Mouse (Mus musculus): ENCODE results near the gene Samd14. TPM values are rescaled to one million over a fixed set of nuclear protein-coding genes. Genes with fewer than 3 reads are reported as not detected.

Gene Samd14
- polyA plus RNA-seq, 1 experiment = 14.4 TPM

DNA sequence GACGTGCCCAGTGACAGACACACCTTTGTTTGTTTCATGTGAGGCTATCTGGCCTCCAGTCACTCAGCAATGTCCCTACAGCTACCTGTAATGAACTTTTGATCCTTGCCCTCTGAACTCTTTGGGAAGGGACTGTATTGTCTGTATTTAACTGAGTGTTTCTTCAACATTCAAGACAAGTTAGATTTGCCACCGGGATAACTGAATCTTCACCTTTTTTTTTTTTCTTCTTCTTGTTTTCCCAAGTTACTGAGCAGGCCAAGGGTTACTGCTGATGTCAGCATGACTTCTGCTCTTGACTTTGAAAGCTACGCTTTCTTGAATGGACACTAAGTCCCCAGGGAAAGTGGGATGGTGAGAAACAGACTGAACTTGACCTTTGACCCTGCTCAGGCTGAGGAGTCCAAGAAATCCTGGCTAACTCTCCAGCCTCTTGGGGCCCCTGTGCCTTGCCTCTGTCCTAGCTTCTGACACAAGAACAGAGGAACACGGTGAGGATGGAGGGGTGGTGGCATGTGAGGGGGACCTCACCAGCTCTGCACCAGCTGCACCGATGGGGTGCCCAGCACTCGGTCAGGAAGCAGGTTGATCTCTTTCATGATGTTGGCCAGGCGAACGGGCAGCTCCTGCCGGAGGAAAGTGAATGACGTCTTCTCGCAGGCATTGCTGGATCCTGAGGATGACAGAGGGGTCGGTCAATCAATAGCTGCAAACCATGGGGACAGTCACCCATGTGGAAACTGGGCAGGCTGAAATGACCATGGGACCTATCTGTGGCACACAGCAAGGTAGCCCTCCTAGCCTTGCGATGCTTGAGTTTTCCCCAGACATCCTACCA, 29.4 kb downstream of the Samd14 start:
- TF ChIP-seq MYOG (IDR thresholded peaks at IDR 0.05; ENCODE audit: control insufficient read depth in 1 of 3, insufficient read depth in 1 of 3, insufficient read length in 2 of 3, low read depth in 2 of 3) (no peak), REST (IDR thresholded peaks at IDR 0.05; ENCODE audit: insufficient read depth, insufficient read length) (no peak), POLR2AphosphoS2 (IDR thresholded peaks at IDR 0.05; ENCODE audit: insufficient read length, low read depth) (no peak), TCF3 (IDR thresholded peaks at IDR 0.05; ENCODE audit: insufficient read length, low read depth) (no peak), USF1 (IDR thresholded peaks at IDR 0.05; ENCODE audit: low read depth) (no peak), SRF (IDR thresholded peaks at IDR 0.05; ENCODE audit: control insufficient read depth, insufficient read length, low read depth) (no peak), TCF12 (IDR thresholded peaks at IDR 0.05; ENCODE audit: insufficient read depth, poor library complexity, severe bottlenecking) (no peak), CEBPB (IDR thresholded peaks at IDR 0.05; ENCODE audit: insufficient read depth, poor library complexity, severe bottlenecking) (no peak), E2F4 (IDR thresholded peaks at IDR 0.05; ENCODE audit: insufficient read depth) (no peak), POLR2A (IDR thresholded peaks at IDR 0.05; ENCODE audit: insufficient read length, low read depth) (no peak), MAX (IDR thresholded peaks at IDR 0.05; ENCODE audit: low read depth) (no peak)
- H3K36me3 ChIP-seq (ENCODE audit: control insufficient read depth, insufficient read depth) = no peaks in the 10 kb centered on the region
- H3ac ChIP-seq (ENCODE audit: control insufficient read depth, insufficient read length) = no peak overlapping the region
- no peaks in the 10 kb centered on the region for H3K79me2 ChIP-seq (ENCODE audit: control insufficient read depth, insufficient read depth)
- no peaks in the 10 kb centered on the region for H3K27me3 ChIP-seq (ENCODE audit: control insufficient read depth, insufficient read depth, insufficient read length)
- no peak overlapping the region for H3K4me3 ChIP-seq
- H3K4me2 ChIP-seq (ENCODE audit: low read depth) = no peak overlapping the region

DNA sequence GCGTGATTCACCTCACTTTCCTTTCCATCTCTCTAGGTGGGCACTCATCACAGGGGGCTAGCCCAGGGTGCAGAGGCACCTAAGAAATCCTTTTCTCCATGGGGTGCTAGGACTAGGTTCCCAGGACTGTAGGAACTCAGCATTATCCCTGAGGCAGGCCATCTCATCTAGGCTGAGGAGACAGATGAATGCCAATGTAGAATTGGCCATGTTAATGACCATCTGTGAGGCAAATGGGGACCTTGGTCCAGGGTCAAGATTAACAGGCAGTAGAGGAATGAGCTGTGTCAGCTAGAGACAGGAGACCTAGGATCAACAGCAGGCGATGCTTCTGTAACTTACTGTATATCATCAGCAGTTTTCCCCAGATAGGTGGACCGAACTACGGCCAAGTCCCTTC, 30.1 kb downstream of the Samd14 start:
- no peaks in the 10 kb centered on the region for H3K79me2 ChIP-seq (ENCODE audit: control insufficient read depth, insufficient read depth)
- H3ac ChIP-seq (ENCODE audit: control insufficient read depth, insufficient read length) = no peak overlapping the region
- peak overlapping the region; percentile 35 for H3K4me3 ChIP-seq
- H3K36me3 ChIP-seq (ENCODE audit: control insufficient read depth, insufficient read depth) = no peaks in the 10 kb centered on the region
- TF ChIP-seq USF1 (IDR thresholded peaks at IDR 0.05; ENCODE audit: low read depth) (no peak), REST (IDR thresholded peaks at IDR 0.05; ENCODE audit: insufficient read depth, insufficient read length) (no peak), MAX (IDR thresholded peaks at IDR 0.05; ENCODE audit: low read depth) (no peak), POLR2A (IDR thresholded peaks at IDR 0.05; ENCODE audit: insufficient read length, low read depth) (no peak), TCF3 (IDR thresholded peaks at IDR 0.05; ENCODE audit: insufficient read length, low read depth) (no peak)
- peak overlapping the region; percentile 94 for H3K4me2 ChIP-seq (ENCODE audit: low read depth)
- no peaks in the 10 kb centered on the region for H3K27me3 ChIP-seq (ENCODE audit: control insufficient read depth, insufficient read depth, insufficient read length)

DNA sequence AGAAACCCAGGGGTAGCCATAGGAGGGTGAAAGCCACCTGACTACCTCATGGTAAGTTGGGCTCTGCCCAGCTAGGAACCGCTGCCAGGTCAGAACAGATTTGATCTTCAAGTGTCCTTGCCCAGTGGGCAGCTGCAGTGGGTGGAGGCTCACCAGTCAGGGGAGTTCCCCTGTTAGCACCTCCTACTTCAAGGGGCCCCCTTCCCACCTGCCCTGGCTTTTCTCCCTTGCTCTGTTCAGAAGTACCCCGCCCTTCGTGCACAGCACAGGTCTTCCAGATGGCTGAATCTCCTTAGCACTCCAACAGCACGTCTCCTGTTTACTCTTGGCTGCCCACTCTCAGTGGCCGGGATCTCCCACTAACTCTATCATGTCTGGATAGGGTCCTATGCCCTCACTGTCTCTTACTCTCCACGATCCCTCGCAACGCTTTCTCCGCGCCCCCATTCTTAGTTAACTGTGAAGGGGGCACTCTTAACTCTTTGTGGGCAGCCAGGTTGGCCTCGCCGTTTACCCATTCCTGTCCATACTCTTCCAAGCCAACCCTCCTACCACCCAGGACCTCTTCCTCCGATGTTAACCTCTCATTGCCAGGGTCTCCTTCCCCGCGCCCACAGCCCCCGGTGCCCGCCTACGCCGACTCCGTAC, 30.9 kb downstream of the Samd14 start:
- Histone ChIP-seq H3K36me3 (ENCODE audit: control insufficient read depth, insufficient read depth) (no peaks in the 10 kb centered on the region), H3K4me2 (ENCODE audit: low read depth) (peak overlapping the region; percentile 94), H3ac (ENCODE audit: control insufficient read depth, insufficient read length) (peak overlapping the region; percentile 51), H3K27me3 (ENCODE audit: control insufficient read depth, insufficient read depth, insufficient read length) (no peaks in the 10 kb centered on the region), H3K79me2 (ENCODE audit: control insufficient read depth, insufficient read depth) (no peaks in the 10 kb centered on the region), H3K4me3 (peak overlapping the region; percentile 35)
- TF ChIP-seq MYOG (IDR thresholded peaks at IDR 0.05; ENCODE audit: control insufficient read depth in 1 of 3, insufficient read depth in 1 of 3, insufficient read length in 2 of 3, low read depth in 2 of 3) = peak in 1 of 3 experiments; percentile 70
- peak; percentile 38 for TF ChIP-seq POLR2A (IDR thresholded peaks at IDR 0.05; ENCODE audit: insufficient read length, low read depth)
- no peak for TF ChIP-seq SRF (IDR thresholded peaks at IDR 0.05; ENCODE audit: control insufficient read depth, insufficient read length, low read depth)
- TF ChIP-seq TCF3 (IDR thresholded peaks at IDR 0.05; ENCODE audit: insufficient read length, low read depth) = no peak
- no peak for TF ChIP-seq CEBPB (IDR thresholded peaks at IDR 0.05; ENCODE audit: insufficient read depth, poor library complexity, severe bottlenecking)
- no peak for TF ChIP-seq TCF12 (IDR thresholded peaks at IDR 0.05; ENCODE audit: insufficient read depth, poor library complexity, severe bottlenecking)
- TF ChIP-seq USF1 (IDR thresholded peaks at IDR 0.05; ENCODE audit: low read depth) = no peak
- no peak for TF ChIP-seq MAX (IDR thresholded peaks at IDR 0.05; ENCODE audit: low read depth)
- peak in 1 of 3 experiments; percentile 72 for TF ChIP-seq MYOD1 (IDR thresholded peaks at IDR 0.05; ENCODE audit: control insufficient read depth in 1 of 3, insufficient read length in 2 of 3, low read depth in 2 of 3)
- no peak for TF ChIP-seq E2F4 (IDR thresholded peaks at IDR 0.05; ENCODE audit: insufficient read depth)
- TF ChIP-seq REST (IDR thresholded peaks at IDR 0.05; ENCODE audit: insufficient read depth, insufficient read length) = no peak
- no peak for TF ChIP-seq POLR2AphosphoS2 (IDR thresholded peaks at IDR 0.05; ENCODE audit: insufficient read length, low read depth)

DNA sequence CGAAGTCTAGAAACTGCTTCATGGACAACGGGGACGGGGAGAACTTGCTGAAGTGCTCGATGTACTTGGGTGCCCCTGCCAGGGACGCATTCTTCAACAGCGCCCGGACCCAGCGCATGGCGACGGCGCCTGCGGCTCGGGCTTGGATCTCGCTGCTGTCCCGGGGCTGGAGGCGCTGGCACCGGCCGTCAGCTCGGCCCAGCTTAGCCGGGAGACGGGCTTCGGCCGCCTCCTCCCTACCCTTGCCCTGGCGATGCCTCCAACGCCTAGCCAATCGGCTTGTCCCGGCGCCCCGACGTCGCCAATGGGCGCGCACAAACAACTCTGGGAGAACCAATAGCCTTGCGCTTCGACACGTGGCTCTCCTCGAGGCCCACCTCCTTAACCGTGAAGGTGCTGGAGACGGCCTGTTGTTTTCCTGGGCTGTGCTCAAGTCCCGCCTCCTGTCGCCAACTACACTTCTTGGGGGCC, 31.5 kb downstream of the Samd14 start, which contains the start of gene Pdk2:
Pdk2 (minus strand) TSS at position 216 of the 471 bp plus-strand sequence.
- H3K4me2 ChIP-seq (ENCODE audit: low read depth) = peak within 1 kb of the TSS; percentile 100
- TF ChIP-seq REST (IDR thresholded peaks at IDR 0.05; ENCODE audit: insufficient read depth, insufficient read length) = no peak
- no peak for TF ChIP-seq E2F4 (IDR thresholded peaks at IDR 0.05; ENCODE audit: insufficient read depth)
- peak; percentile 56 for TF ChIP-seq POLR2AphosphoS2 (IDR thresholded peaks at IDR 0.05; ENCODE audit: insufficient read length, low read depth)
- no peak for TF ChIP-seq TCF3 (IDR thresholded peaks at IDR 0.05; ENCODE audit: insufficient read length, low read depth)
- peak; percentile 91 for TF ChIP-seq USF1 (IDR thresholded peaks at IDR 0.05; ENCODE audit: low read depth)
- peak; percentile 47 for TF ChIP-seq SRF (IDR thresholded peaks at IDR 0.05; ENCODE audit: control insufficient read depth, insufficient read length, low read depth)
- no peak for TF ChIP-seq MYOG (IDR thresholded peaks at IDR 0.05; ENCODE audit: control insufficient read depth in 1 of 3, insufficient read depth in 1 of 3, insufficient read length in 2 of 3, low read depth in 2 of 3)
- no peak for TF ChIP-seq MAX (IDR thresholded peaks at IDR 0.05; ENCODE audit: low read depth)
- no peak for TF ChIP-seq CEBPB (IDR thresholded peaks at IDR 0.05; ENCODE audit: insufficient read depth, poor library complexity, severe bottlenecking)
- peak in 1 of 3 experiments; percentile 12 for TF ChIP-seq MYOD1 (IDR thresholded peaks at IDR 0.05; ENCODE audit: control insufficient read depth in 1 of 3, insufficient read length in 2 of 3, low read depth in 2 of 3)
- no peak for TF ChIP-seq TCF12 (IDR thresholded peaks at IDR 0.05; ENCODE audit: insufficient read depth, poor library complexity, severe bottlenecking)
- peak; percentile 87 for TF ChIP-seq POLR2A (IDR thresholded peaks at IDR 0.05; ENCODE audit: insufficient read length, low read depth)
- peak within 1 kb of the TSS; percentile 35 for H3K4me3 ChIP-seq
- peak within 1 kb of the TSS; percentile 51 for H3ac ChIP-seq (ENCODE audit: control insufficient read depth, insufficient read length)
- H3K79me2 ChIP-seq (ENCODE audit: control insufficient read depth, insufficient read depth) = no peaks in the 10 kb centered on the region
- no peaks in the 10 kb centered on the region for H3K36me3 ChIP-seq (ENCODE audit: control insufficient read depth, insufficient read depth)
- no peaks in the 10 kb centered on the region for H3K27me3 ChIP-seq (ENCODE audit: control insufficient read depth, insufficient read depth, insufficient read length)

All from myocyte (in vitro differentiated cells).